Comparison of ENCODE assay signal across 28 mouse cellular contexts in the genomic region with DNA sequence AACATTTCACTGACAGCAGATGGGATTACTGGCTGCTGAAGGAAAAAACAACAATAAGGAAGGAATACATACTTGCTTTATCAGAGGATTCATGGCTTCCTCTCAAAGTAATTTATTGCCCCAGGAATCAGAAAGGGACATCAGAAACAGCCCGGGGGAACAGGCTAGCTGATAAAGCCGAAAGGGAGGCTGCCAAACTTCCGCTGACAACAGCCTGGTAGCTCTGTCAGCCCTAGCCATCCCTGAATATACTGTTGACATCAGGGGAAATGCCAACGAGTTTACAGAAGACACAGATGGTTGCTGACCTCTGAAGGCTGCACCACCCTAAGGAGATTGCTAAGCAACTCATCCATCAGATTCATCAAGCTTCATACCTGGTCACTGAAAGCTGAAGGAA. TPM values are rescaled to one million over a fixed set of nuclear protein-coding genes. Genes with fewer than 3 reads are reported as not detected.
DNase-seq lines count a peak whose midpoint lies in the region; ATAC-seq and TF ChIP-seq lines count a peak whose summit lies in the region.
"Had no signal": no experiment of that assay in that cellular context is flagged by ENCODE, and none has a peak within 500 bp of the region (broad histone marks: within the 10 kb centered on the region; RNA-seq: fewer than 3 reads in every experiment).

No protein-coding gene starts in this region.

- no peak overlapping the region for H3K4me2 ChIP-seq in kidney, postnatal 0 days (ENCODE audit: low read length)
- H3K4me2 ChIP-seq: embryonic facial prominence, embryonic 15.5 days; forebrain, embryonic 12.5 days; heart, embryonic 11.5 days; hindbrain, embryonic 14.5 days; limb, embryonic 13.5 days; liver, embryonic 11.5 days; lung, embryonic 15.5 days; midbrain, embryonic 12.5 days; neural tube, embryonic 13.5 days had no signal

- H3K4me3 ChIP-seq in kidney, postnatal 0 days (replicated peaks; ENCODE audit: low read depth, low read length), result no peak overlapping the region
- H3K4me3 ChIP-seq: embryonic facial prominence, embryonic 10.5 days; embryonic facial prominence, embryonic 15.5 days; forebrain, embryonic 12.5 days; layer of hippocampus, adult 2 months; limb, embryonic 13.5 days; lung, embryonic 15.5 days; megakaryocyte, embryonic 14.5 days; midbrain, embryonic 12.5 days; myocyte; neural tube, embryonic 13.5 days had no signal

- no peak for ATAC-seq in kidney, postnatal 0 days (replicated peaks; ENCODE audit: low FRiP score, low read depth)
- no peak for ATAC-seq in CD4-positive, CD25-positive, alpha-beta regulatory T cell, adult 4 months
- ATAC-seq: intestine, postnatal 0 days had no signal

- 39% methylated on average over 4 of the region's 4 CpGs for WGBS in kidney, postnatal 0 days

- H3K27me3 ChIP-seq in kidney, postnatal 0 days (ENCODE audit: insufficient read depth, low read length), result no peaks in the 10 kb centered on the region
- H3K27me3 ChIP-seq: embryonic facial prominence, embryonic 15.5 days; forebrain, embryonic 12.5 days; limb, embryonic 13.5 days; lung, embryonic 15.5 days; midbrain, embryonic 12.5 days; neural tube, embryonic 13.5 days had no signal

- no peak for TF ChIP-seq CTCF in kidney, postnatal 0 days (IDR thresholded peaks at IDR 0.05; ENCODE audit: low read depth)

- no peaks in the 10 kb centered on the region for H3K9me3 ChIP-seq in kidney, postnatal 0 days (replicated peaks; ENCODE audit: low read length)
- H3K9me3 ChIP-seq: embryonic facial prominence, embryonic 15.5 days; forebrain, embryonic 12.5 days; limb, embryonic 13.5 days; lung, embryonic 15.5 days; midbrain, embryonic 12.5 days had no signal

- peak; percentile 21 for DNase-seq in adrenal gland, postnatal 14 days
- no peak for DNase-seq in adrenal gland, postnatal 10 days
- peak; percentile 20 to 51 for DNase-seq in kidney, adult 8-10 months
- DNase-seq in kidney, adult 18-20 months, result no peak
- DNase-seq in kidney, postnatal 0 days (ENCODE audit: low spot score), result peak; percentile 33
- no peak for DNase-seq in gastrocnemius, postnatal 25 days
- DNase-seq: cerebellum, adult 2 months; cerebellum, postnatal 14 days; gastrocnemius, postnatal 10 days; lung, postnatal 36 days; right cerebral cortex, postnatal 4 days; thymus, adult 2 months; thymus, postnatal 36 days had no signal

- H3K36me3 ChIP-seq in kidney, postnatal 0 days (ENCODE audit: insufficient read depth, low read length), result no peaks in the 10 kb centered on the region
- H3K36me3 ChIP-seq: embryonic facial prominence, embryonic 15.5 days; lung, embryonic 15.5 days; neural tube, embryonic 13.5 days had no signal

- no peak overlapping the region for H3K27ac ChIP-seq in kidney, postnatal 0 days
- H3K27ac ChIP-seq: embryonic facial prominence, embryonic 10.5 days; embryonic facial prominence, embryonic 15.5 days; forebrain, embryonic 12.5 days; hindbrain, embryonic 14.5 days; layer of hippocampus, adult 2 months; limb, embryonic 13.5 days; lung, embryonic 15.5 days; midbrain, embryonic 12.5 days; neural tube, embryonic 13.5 days had no signal

- no peak overlapping the region for H3K9ac ChIP-seq in kidney, postnatal 0 days (ENCODE audit: low read depth, low read length)
- H3K9ac ChIP-seq: embryonic facial prominence, embryonic 15.5 days; forebrain, embryonic 12.5 days; hindbrain, embryonic 14.5 days; limb, embryonic 13.5 days; lung, embryonic 15.5 days; midbrain, embryonic 12.5 days; neural tube, embryonic 13.5 days had no signal

- no peaks in the 10 kb centered on the region for H3K4me1 ChIP-seq in kidney, postnatal 0 days (replicated peaks; ENCODE audit: insufficient read depth, low read length)
- H3K4me1 ChIP-seq: embryonic facial prominence, embryonic 15.5 days; limb, embryonic 13.5 days had no signal

RNA-seq across cellular contexts. Expression of gene Jam3, which starts 26.6 kb away (rescaled TPM):
- 30.9 and 38.4 TPM in 2 replicates for total RNA-seq in adrenal gland, postnatal 14 days (2021)
- total RNA-seq in adrenal gland, postnatal 10 days (2021), result 10 to 100 TPM; 31.2 to 35.0 TPM
- 56.8 TPM in 2 replicates for polyA plus RNA-seq in kidney, postnatal 0 days (2015; fragmentation: Nextera tagmentation; extraction: Ambion mirVana)
- 1 to 10 TPM; 8.5 to 8.6 TPM for total RNA-seq in gastrocnemius, postnatal 25 days (2021)
- under 1 TPM; 0.32 to 0.39 TPM for polyA plus RNA-seq in CD4-positive, CD25-positive, alpha-beta regulatory T cell, adult 4 months (2017; shearing (Covaris generic))

Comparison
In these comparisons a context has a peak if more than half of its experiments do, and no peak if none do; other contexts are left out.
1. DNase-seq: peak in adrenal gland, postnatal 14 days (single experiment), kidney, adult 8-10 months (2 of 2) and kidney, postnatal 0 days (single experiment); none in adrenal gland, postnatal 10 days (single experiment), kidney, adult 18-20 months (single experiment) and gastrocnemius, postnatal 25 days (single experiment).